Mouse (Mus musculus): ENCODE results near the gene 2810459M11Rik. TPM values are rescaled to one million over a fixed set of nuclear protein-coding genes. Genes with fewer than 3 reads are reported as not detected.

2810459M11Rik gene
- polyA plus RNA-seq, 1 experiment from 2014 or later: 16.4 TPM

DNA sequence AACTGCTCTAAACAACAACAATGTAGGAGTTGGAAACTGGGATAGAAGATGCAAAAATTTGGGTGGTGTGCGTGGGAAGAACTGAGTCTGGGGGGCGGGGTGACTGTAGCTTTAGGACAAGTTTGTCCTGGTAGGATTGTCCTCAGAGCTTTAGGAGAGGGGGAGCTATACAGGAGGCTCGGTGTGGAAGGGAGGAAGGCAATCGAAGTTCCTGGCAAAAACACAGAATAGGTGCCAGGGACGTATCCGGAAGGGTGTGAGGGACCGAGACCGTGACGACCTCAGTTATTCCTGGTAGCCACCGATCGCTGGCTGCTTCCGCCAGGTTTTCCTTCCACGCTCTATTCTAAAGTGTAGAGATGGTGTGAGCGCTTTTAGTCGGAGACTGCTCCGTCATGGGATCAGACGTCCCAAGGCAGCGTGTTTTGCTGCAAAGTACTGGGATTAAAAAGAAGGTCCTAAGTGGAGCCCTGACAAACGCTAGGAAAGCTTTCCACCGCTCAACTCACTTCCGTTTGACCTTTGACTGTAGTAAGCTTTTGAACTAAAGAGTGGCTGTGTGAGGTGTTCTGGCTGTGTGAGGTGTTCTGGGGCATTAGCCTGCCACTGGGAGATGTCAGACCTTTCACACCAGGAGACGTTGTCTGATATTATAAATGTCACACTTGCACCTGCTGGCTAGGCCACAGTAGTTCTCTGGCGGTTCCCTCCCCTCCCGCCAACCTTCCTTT is 1.3 kb downstream of the 2810459M11Rik start:
- DNase-seq (ENCODE audit: low spot score) (peak; percentile 39), ATAC-seq (replicated peaks; ENCODE audit: low FRiP score) (peak; percentile 19; the same call in 1 of the 2 replicates)
- H3K4me1 ChIP-seq (replicated peaks; ENCODE audit: control insufficient read depth, insufficient read depth, low read length): 0 out of 2 replicates have a peak, but pooled peaks cover 2% of the 10 kb centered on the region
- no peaks in the 10 kb centered on the region for H3K9me3 ChIP-seq (ENCODE audit: control insufficient read depth, low read length)
- H3K36me3 ChIP-seq (ENCODE audit: control insufficient read depth, insufficient read depth, low read length): no peaks in the 10 kb centered on the region
- H3K27ac ChIP-seq (ENCODE audit: low read depth, low read length): peak overlapping the region; percentile 55; the same call in 1 of the 2 replicates
- WGBS: 11% methylated on average over 24 of the region's 24 CpGs
- H3K4me3 ChIP-seq (ENCODE audit: low read depth, low read length): peak overlapping the region; percentile 54
- peak overlapping the region; percentile 55 for H3K9ac ChIP-seq (ENCODE audit: low read depth, low read length)
- peaks cover 63% of the 10 kb centered on the region for H3K27me3 ChIP-seq (replicated peaks; ENCODE audit: control insufficient read depth, insufficient read depth, low read length)
- H3K4me2 ChIP-seq: peak overlapping the region; percentile 69

DNA sequence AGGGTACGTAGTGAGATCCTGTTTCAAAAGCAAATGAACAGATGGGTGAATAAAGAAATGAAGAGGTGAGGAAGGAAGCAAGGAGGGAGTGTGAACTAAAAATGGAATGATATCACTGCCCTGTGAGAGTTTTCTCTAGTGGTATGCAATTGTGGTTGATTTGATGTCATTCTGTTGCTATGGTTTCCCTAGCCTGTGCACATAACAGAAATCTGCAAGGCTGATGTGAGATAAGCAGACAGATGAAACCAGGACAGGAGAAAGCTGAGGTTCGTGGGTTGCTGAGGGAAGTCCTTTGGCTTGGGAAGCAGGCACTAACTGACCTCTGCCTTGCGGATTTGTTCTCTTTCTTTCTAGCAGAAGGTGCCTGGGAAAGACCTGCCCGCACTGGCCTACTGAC is 2.6 kb downstream of the 2810459M11Rik start:
- Histone ChIP-seq H3K27me3 (replicated peaks; ENCODE audit: control insufficient read depth, insufficient read depth, low read length) (peaks cover 58% of the 10 kb centered on the region), H3K4me2 (no peak overlapping the region), H3K4me3 (ENCODE audit: low read depth, low read length) (no peak overlapping the region), H3K9me3 (ENCODE audit: control insufficient read depth, low read length) (no peaks in the 10 kb centered on the region), H3K36me3 (ENCODE audit: control insufficient read depth, insufficient read depth, low read length) (no peaks in the 10 kb centered on the region), H3K4me1 (replicated peaks; ENCODE audit: control insufficient read depth, insufficient read depth, low read length) (0 out of 2 replicates have a peak, but pooled peaks cover 2% of the 10 kb centered on the region), H3K27ac (ENCODE audit: low read depth, low read length) (no peak overlapping the region), H3K9ac (ENCODE audit: low read depth, low read length) (no peak overlapping the region)
- DNase-seq (ENCODE audit: low spot score): no peak
- no peak for ATAC-seq (replicated peaks; ENCODE audit: low FRiP score)
- 62% methylated on average over 4 of the region's 4 CpGs for WGBS

DNA sequence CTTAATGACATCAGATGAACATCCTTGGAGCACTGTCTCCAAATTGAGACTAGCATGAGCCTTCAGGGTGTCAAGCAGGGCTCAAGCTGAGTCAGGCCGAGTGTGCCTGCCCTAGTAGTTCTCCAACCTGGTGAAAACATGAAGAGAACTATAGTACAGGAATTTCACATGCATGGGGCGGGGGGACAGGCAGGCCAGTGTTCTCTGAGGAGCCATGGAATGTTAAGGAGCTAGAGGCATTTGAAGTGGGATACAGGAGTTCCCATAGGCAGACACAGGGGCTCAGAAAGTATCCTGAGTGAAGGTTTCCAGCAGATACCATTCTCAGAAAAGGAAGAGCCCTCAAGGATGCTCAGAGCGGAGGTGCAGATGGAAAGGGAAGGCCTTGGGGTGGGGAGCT is 3.1 kb downstream of the 2810459M11Rik start:
- no peaks in the 10 kb centered on the region for H3K36me3 ChIP-seq (ENCODE audit: control insufficient read depth, insufficient read depth, low read length)
- no peak overlapping the region for H3K9ac ChIP-seq (ENCODE audit: low read depth, low read length)
- 75% methylated on average over 3 of the region's 3 CpGs for WGBS
- H3K27ac ChIP-seq (ENCODE audit: low read depth, low read length): no peak overlapping the region
- H3K4me1 ChIP-seq (replicated peaks; ENCODE audit: control insufficient read depth, insufficient read depth, low read length): 0 out of 2 replicates have a peak, but pooled peaks cover 2% of the 10 kb centered on the region
- peaks cover 53% of the 10 kb centered on the region for H3K27me3 ChIP-seq (replicated peaks; ENCODE audit: control insufficient read depth, insufficient read depth, low read length)
- no peaks in the 10 kb centered on the region for H3K9me3 ChIP-seq (ENCODE audit: control insufficient read depth, low read length)
- no peak overlapping the region for H3K4me3 ChIP-seq (ENCODE audit: low read depth, low read length)
- ATAC-seq (replicated peaks; ENCODE audit: low FRiP score) (no peak), DNase-seq (ENCODE audit: low spot score) (no peak)
- no peak overlapping the region for H3K4me2 ChIP-seq

DNA sequence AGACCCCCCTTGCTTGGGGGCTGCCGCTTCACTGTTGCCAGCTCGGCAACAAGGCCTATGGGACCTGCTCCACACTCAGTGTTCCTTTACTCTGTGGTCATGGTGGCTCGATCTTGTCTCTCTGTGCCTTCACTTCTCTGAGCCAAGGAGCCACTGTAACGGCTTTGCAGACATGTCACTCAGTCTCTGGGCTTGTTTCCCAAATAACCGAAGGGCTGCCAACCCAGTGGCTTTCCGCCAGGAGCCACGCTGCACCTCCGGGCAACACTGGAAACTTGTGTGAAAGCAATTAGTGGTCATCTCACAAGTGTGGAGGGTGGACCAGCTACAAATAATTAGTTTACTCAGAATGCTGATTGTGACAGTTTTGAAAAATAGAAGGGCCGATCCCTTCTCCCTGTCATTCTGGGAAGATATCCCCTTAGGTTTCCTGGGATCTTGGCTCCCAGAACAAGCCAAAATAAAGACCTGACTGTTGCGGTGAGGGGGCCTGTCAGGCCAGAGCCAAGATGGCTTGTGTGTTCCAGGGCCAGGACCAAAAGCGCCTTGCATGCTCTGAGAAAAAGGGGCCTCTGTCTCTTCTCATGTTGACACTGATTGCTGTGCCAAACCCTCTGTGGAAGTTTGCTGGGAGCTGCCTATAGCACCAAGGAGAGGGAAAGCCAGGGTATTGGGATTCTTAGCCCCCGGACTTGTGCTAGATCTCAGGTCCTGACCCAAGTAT is 7.7 kb downstream of the 2810459M11Rik start:
- Histone ChIP-seq H3K36me3 (ENCODE audit: control insufficient read depth, insufficient read depth, low read length) (no peaks in the 10 kb centered on the region), H3K27ac (ENCODE audit: low read depth, low read length) (no peak overlapping the region), H3K27me3 (replicated peaks; ENCODE audit: control insufficient read depth, insufficient read depth, low read length) (peaks cover 9% of the 10 kb centered on the region), H3K4me2 (no peak overlapping the region), H3K4me3 (ENCODE audit: low read depth, low read length) (no peak overlapping the region), H3K9ac (ENCODE audit: low read depth, low read length) (no peak overlapping the region), H3K9me3 (ENCODE audit: control insufficient read depth, low read length) (no peaks in the 10 kb centered on the region), H3K4me1 (replicated peaks; ENCODE audit: control insufficient read depth, insufficient read depth, low read length) (no peaks in the 10 kb centered on the region)
- DNase-seq (ENCODE audit: low spot score) (no peak), ATAC-seq (replicated peaks; ENCODE audit: low FRiP score) (no peak)
- 84% methylated on average over 12 of the region's 12 CpGs for WGBS

DNA sequence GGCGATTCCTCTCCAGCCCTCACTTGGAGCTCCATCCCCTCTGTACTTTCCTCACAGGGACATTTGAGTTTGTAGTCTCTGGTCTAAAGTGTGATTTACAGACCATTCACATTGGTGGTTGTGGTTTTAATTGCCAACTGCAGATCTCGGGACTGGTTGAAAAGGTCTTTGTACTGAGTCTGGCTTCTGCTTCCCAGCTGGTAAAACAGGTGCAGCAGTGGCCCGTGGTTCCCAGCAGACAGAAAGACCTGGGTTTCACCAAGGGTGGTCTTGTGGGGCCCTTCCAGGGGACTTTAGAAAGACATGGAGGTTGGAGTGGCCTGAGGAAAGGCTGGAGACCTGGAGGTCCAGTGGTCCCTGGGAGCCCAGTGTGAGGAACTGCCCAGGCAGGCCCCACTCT is 9.3 kb downstream of the 2810459M11Rik start:
- no peaks in the 10 kb centered on the region for H3K4me1 ChIP-seq (replicated peaks; ENCODE audit: control insufficient read depth, insufficient read depth, low read length)
- peak overlapping the region; percentile 1; the same call in 1 of the 2 replicates for H3K27ac ChIP-seq (ENCODE audit: low read depth, low read length)
- H3K4me2 ChIP-seq: no peak overlapping the region
- H3K27me3 ChIP-seq (replicated peaks; ENCODE audit: control insufficient read depth, insufficient read depth, low read length): no peaks in the 10 kb centered on the region
- no peak for DNase-seq (ENCODE audit: low spot score)
- no peaks in the 10 kb centered on the region for H3K36me3 ChIP-seq (ENCODE audit: control insufficient read depth, insufficient read depth, low read length)
- WGBS: 61% methylated on average over 3 of the region's 3 CpGs
- ATAC-seq (replicated peaks; ENCODE audit: low FRiP score): no peak
- H3K9me3 ChIP-seq (ENCODE audit: control insufficient read depth, low read length): no peaks in the 10 kb centered on the region
- H3K4me3 ChIP-seq (ENCODE audit: low read depth, low read length): no peak overlapping the region
- no peak overlapping the region for H3K9ac ChIP-seq (ENCODE audit: low read depth, low read length)

DNA sequence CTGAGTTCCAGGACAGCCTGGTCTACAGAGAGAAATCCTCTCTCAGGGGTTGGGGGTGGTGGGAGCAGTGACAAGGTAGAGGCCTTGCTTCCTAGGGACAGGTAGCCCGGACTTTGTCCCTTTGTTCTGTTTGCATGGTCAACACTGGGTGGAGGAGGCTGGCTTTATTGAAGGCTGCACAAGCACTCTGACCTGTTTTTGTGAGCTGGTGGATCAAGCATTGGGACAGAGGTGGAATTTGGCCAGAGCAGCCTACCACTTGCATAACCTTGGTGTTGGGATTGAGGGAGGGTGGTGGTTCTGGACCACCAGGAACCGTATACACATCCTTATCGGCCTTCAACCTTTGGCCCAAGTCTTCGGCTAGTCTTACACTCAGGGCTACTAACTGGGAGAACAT is 10.6 kb downstream of the 2810459M11Rik start:
- Histone ChIP-seq H3K4me2 (no peak overlapping the region), H3K4me1 (replicated peaks; ENCODE audit: control insufficient read depth, insufficient read depth, low read length) (no peaks in the 10 kb centered on the region), H3K9me3 (ENCODE audit: control insufficient read depth, low read length) (no peaks in the 10 kb centered on the region), H3K36me3 (ENCODE audit: control insufficient read depth, insufficient read depth, low read length) (no peaks in the 10 kb centered on the region), H3K9ac (ENCODE audit: low read depth, low read length) (no peak overlapping the region), H3K27ac (ENCODE audit: low read depth, low read length) (peak overlapping the region; percentile 78), H3K4me3 (ENCODE audit: low read depth, low read length) (no peak overlapping the region), H3K27me3 (replicated peaks; ENCODE audit: control insufficient read depth, insufficient read depth, low read length) (no peaks in the 10 kb centered on the region)
- ATAC-seq (replicated peaks; ENCODE audit: low FRiP score) (peak; percentile 63), DNase-seq (ENCODE audit: low spot score) (peak; percentile 39)
- 84% methylated on average over 4 of the region's 4 CpGs for whole genome bisulfite sequencing

DNA sequence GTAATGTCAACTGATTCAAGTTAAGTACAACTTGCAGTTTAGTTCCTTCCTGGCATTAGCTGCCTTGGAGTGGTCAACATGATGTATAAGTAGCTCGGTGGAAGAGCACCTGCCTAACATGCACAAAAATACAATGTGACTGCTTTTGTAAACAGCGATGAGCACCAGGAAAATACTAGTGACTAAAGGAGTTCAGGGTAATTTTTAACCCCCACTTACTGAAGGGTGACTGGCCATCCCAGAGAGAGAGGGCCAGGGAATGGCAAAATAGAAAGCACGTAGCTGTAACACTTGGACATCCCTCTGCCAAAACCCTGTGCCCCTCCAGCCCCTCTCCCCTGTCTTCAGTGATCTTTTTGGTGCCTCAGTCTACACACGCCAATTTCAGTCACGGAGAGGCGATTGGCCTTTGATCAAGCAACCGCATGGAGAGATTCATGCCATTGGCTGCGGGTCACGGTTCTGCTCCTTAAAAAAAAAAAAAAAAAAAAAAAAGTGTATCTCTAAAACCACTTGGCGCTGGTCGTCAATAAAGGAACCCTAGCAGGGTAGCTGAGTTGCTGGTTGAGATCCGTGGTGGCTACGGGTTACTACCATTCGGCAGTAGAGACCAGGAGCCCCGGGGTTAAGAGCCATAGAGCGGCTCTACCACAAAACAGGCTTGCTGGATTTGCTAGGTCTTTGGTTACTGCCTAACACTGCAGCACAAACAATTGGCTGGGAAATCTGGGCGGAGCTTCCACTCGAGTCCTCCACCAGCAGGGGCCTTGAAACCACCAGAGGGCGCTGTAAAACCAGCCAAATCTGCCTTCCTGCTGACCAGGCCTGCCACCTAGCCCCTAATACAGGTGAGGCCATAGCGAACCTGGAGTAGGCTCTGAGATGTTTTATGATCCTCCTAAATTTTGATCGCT is 13.4 kb downstream of the 2810459M11Rik start:
- Histone ChIP-seq H3K4me3 (ENCODE audit: low read depth, low read length) (peak overlapping the region; percentile 37), H3K9ac (ENCODE audit: low read depth, low read length) (peak overlapping the region; percentile 53), H3K4me1 (replicated peaks; ENCODE audit: control insufficient read depth, insufficient read depth, low read length) (peaks cover 2% of the 10 kb centered on the region; the same call in 1 of the 2 replicates), H3K9me3 (ENCODE audit: control insufficient read depth, low read length) (no peaks in the 10 kb centered on the region), H3K36me3 (ENCODE audit: control insufficient read depth, insufficient read depth, low read length) (no peaks in the 10 kb centered on the region), H3K27me3 (replicated peaks; ENCODE audit: control insufficient read depth, insufficient read depth, low read length) (no peaks in the 10 kb centered on the region), H3K4me2 (peak overlapping the region; percentile 68), H3K27ac (ENCODE audit: low read depth, low read length) (peak overlapping the region; percentile 40; the same call in 1 of the 2 replicates)
- DNase-seq (ENCODE audit: low spot score): peak; percentile 86
- 9% methylated on average over 21 of the region's 21 CpGs for WGBS
- peak; percentile 82 for ATAC-seq (replicated peaks; ENCODE audit: low FRiP score)

DNA sequence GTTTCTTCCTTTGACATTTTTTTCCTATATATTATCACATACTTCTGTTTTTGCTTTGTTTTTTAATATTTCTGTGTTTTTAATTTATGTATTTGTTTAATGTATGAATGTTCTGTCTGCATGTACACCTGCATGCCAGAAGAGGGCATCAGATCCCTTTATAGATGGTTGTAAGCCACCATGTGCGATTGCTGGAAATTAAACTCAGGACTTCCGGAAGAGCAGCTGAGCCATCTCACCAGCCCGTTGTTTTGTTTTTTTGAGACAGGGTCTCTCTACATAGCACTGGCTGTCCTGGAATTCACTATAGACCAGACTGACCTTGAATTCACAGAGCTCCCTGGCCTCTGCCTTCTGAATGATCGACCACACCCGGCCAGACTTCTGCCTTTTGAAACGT is 16.9 kb downstream of the 2810459M11Rik start:
- no peak overlapping the region for H3K9ac ChIP-seq (ENCODE audit: low read depth, low read length)
- H3K27me3 ChIP-seq (replicated peaks; ENCODE audit: control insufficient read depth, insufficient read depth, low read length): no peaks in the 10 kb centered on the region
- DNase-seq (ENCODE audit: low spot score): no peak
- H3K27ac ChIP-seq (ENCODE audit: low read depth, low read length): no peak overlapping the region
- H3K36me3 ChIP-seq (ENCODE audit: control insufficient read depth, insufficient read depth, low read length): peaks cover 4% of the 10 kb centered on the region; the same call in 1 of the 2 replicates
- ATAC-seq (replicated peaks; ENCODE audit: low FRiP score): no peak
- WGBS: 81% methylated on average over 6 of the region's 6 CpGs
- no peak overlapping the region for H3K4me3 ChIP-seq (ENCODE audit: low read depth, low read length)
- no peak overlapping the region for H3K4me2 ChIP-seq
- peaks cover 11% of the 10 kb centered on the region for H3K4me1 ChIP-seq (replicated peaks; ENCODE audit: control insufficient read depth, insufficient read depth, low read length)
- H3K9me3 ChIP-seq (ENCODE audit: control insufficient read depth, low read length): peaks cover 3% of the 10 kb centered on the region; the same call in 1 of the 2 replicates

Data from liver, embryonic 11.5 days (tissue).